Mouse (Mus musculus) MEL (cell line): Measurements from ENCODE around the gene Camta1. TPM values are rescaled to one million over a fixed set of nuclear protein-coding genes. Genes with fewer than 3 reads are reported as not detected.
A peak's percentile ranks its signal among the peaks of the same experiment; 100 is the strongest.

Source experiments
- DNase-seq: peaks from one replicate; pipeline ENCODE4 v3.0.0; 2011; ENCODE audit warnings: low read depth, low spot score
- H3K27ac ChIP-seq: 2 replicates; pipeline ENCODE4 v1.5.1; 2012; ENCODE audit warnings: low read depth, mild to moderate bottlenecking, control low read depth, low read length, moderate library complexity; ENCODE audit not compliant: control insufficient read depth
- H3K27me3 ChIP-seq, 2 experiments: fragments of 150-350 bp in 1 of 2; sonication (generic) in 1 of 2; 2 replicates each; pipeline ENCODE4 v1.6.1; 2012; ENCODE audit warnings: low read length in 2 of 2, mild to moderate bottlenecking in 2 of 2, improper control_type of control experiment in 1 of 2, moderate library complexity in 1 of 2; ENCODE audit not compliant: insufficient read depth in 2 of 2, control insufficient read depth in 1 of 2
- H3K36me3 ChIP-seq, 2 experiments: 2 replicates each; pipeline ENCODE4 v1.6.1; 2012 to 2014; ENCODE audit warnings: low read length in 2 of 2, improper control_type of control experiment in 1 of 2, inconsistent platforms in 1 of 2, mild to moderate bottlenecking in 1 of 2; ENCODE audit not compliant: insufficient read depth in 2 of 2, control insufficient read depth in 1 of 2
- H3K4me1 ChIP-seq, 2 experiments: fragments of 150-350 bp in 1 of 2; sonication (generic) in 1 of 2; 2 replicates each; pipeline ENCODE4 v1.6.1; 2012; ENCODE audit warnings: low read length in 2 of 2, improper control_type of control experiment in 1 of 2, mild to moderate bottlenecking in 1 of 2; ENCODE audit not compliant: insufficient read depth in 2 of 2, control insufficient read depth in 1 of 2
- H3K4me3 ChIP-seq, 2 experiments: fragments of 150-350 bp in 1 of 2; sonication (generic) in 1 of 2; 2 replicates each; pipeline ENCODE4 v1.5.1; 2012; ENCODE audit warnings: low read depth in 2 of 2, low read length in 2 of 2, mild to moderate bottlenecking in 2 of 2, moderate library complexity in 2 of 2, control low read depth in 1 of 2, improper control_type of control experiment in 1 of 2; ENCODE audit not compliant: control insufficient read depth in 1 of 2, insufficient read depth in 1 of 2
- H3K79me2 ChIP-seq: 2 replicates; pipeline ENCODE4 v1.6.1; 2012; ENCODE audit warnings: mild to moderate bottlenecking, low read length, moderate library complexity; ENCODE audit not compliant: control insufficient read depth, poor library complexity, insufficient read depth
- H3K9ac ChIP-seq: 2 replicates; pipeline ENCODE4 v1.6.1; 2012; ENCODE audit warnings: low read depth, mild to moderate bottlenecking, control low read depth, low read length, moderate library complexity; ENCODE audit not compliant: control insufficient read depth, poor library complexity, severe bottlenecking
- H3K9me3 ChIP-seq: fragments of 150-350 bp; sonication (generic); replicated peaks from 2 replicates; pipeline ENCODE4 v1.6.1; 2012; ENCODE audit warnings: mild to moderate bottlenecking, low read length, improper control_type of control experiment, moderate library complexity; ENCODE audit not compliant: insufficient read depth
- CTCF ChIP-seq, 3 experiments: IDR thresholded peaks in 2 of 3; conservative IDR thresholded peaks in 1 of 3; 2 replicates each; pipeline ENCODE4 v1.5.1; 2011 to 2012; ENCODE audit warnings: low read length in 3 of 3, low read depth in 2 of 3, mild to moderate bottlenecking in 2 of 3, improper control_type of control experiment in 1 of 3, inconsistent platforms in 1 of 3, mixed read lengths in 1 of 3, moderate library complexity in 1 of 3; ENCODE audit not compliant: control insufficient read depth in 1 of 3, insufficient read depth in 1 of 3, poor library complexity in 1 of 3, severe bottlenecking in 1 of 3
- EP300 ChIP-seq, 2 experiments: IDR thresholded peaks; 2 replicates each; pipeline ENCODE4 v1.6.1; 2011; ENCODE audit warnings: improper control_type of control experiment in 2 of 2, low read length in 2 of 2, low read depth in 1 of 2, mild to moderate bottlenecking in 1 of 2
- ETS1 ChIP-seq: IDR thresholded peaks from 2 replicates; pipeline ENCODE4 v1.6.1; 2012; ENCODE audit warnings: low read depth, mild to moderate bottlenecking, inconsistent platforms, low read length, improper control_type of control experiment, moderate library complexity
- GATA1 ChIP-seq: IDR thresholded peaks from 2 replicates; pipeline ENCODE4 v1.6.1; 2011; ENCODE audit warnings: low read depth, low read length, improper control_type of control experiment
- JUND ChIP-seq: IDR thresholded peaks from 2 replicates; pipeline ENCODE4 v1.6.1; 2011; ENCODE audit warnings: low read depth, mild to moderate bottlenecking, improper control_type of control experiment, low read length
- MAX ChIP-seq: IDR thresholded peaks from 2 replicates; pipeline ENCODE4 v1.6.1; 2011; ENCODE audit warnings: low read length, improper control_type of control experiment
- NELFE ChIP-seq: IDR thresholded peaks from 2 replicates; pipeline ENCODE4 v1.6.1; 2011; ENCODE audit warnings: low read depth, low read length, improper control_type of control experiment
- NRF1 ChIP-seq: IDR thresholded peaks from 2 replicates; pipeline ENCODE4 v1.6.1; 2014; ENCODE audit warnings: low read depth, mild to moderate bottlenecking, inconsistent platforms, low read length, improper control_type of control experiment, moderate library complexity; ENCODE audit not compliant: poor library complexity, insufficient read depth, severe bottlenecking
- POLR2A ChIP-seq, 2 experiments: IDR thresholded peaks; 2 replicates each; pipeline ENCODE4 v1.6.1; 2011 to 2012; ENCODE audit warnings: low read length in 2 of 2, mild to moderate bottlenecking in 2 of 2, control low read depth in 1 of 2, improper control_type of control experiment in 1 of 2, low read depth in 1 of 2, moderate library complexity in 1 of 2; ENCODE audit not compliant: control insufficient read depth in 1 of 2, insufficient read depth in 1 of 2, poor library complexity in 1 of 2
- POLR2AphosphoS2 ChIP-seq: IDR thresholded peaks from 2 replicates; pipeline ENCODE4 v1.6.1; 2011; ENCODE audit warnings: low read length, improper control_type of control experiment
- POLR2AphosphoS5 ChIP-seq: IDR thresholded peaks from 2 replicates; pipeline ENCODE4 v1.6.1; 2012; ENCODE audit warnings: low read depth, borderline replicate concordance, mild to moderate bottlenecking, inconsistent platforms, low read length, moderate library complexity, mixed read lengths
- RAD21 ChIP-seq: IDR thresholded peaks from 2 replicates; pipeline ENCODE4 v1.6.1; 2011; ENCODE audit warnings: mild to moderate bottlenecking, low read depth, low read length, improper control_type of control experiment
- RCOR1 ChIP-seq: IDR thresholded peaks from 2 replicates; pipeline ENCODE4 v1.6.1; 2012; ENCODE audit warnings: low read depth, mild to moderate bottlenecking, inconsistent platforms, low read length, improper control_type of control experiment
- SIN3A ChIP-seq: IDR thresholded peaks from 2 replicates; pipeline ENCODE4 v1.6.1; 2012; ENCODE audit warnings: low read length, improper control_type of control experiment, inconsistent platforms
- SMC3 ChIP-seq: IDR thresholded peaks from 2 replicates; pipeline ENCODE4 v1.6.1; 2011; ENCODE audit warnings: low read depth, low read length, improper control_type of control experiment
- TAL1 ChIP-seq: IDR thresholded peaks from 2 replicates; pipeline ENCODE4 v1.6.1; 2012; ENCODE audit warnings: mild to moderate bottlenecking, inconsistent platforms, low read length, moderate library complexity, mixed read lengths
- USF2 ChIP-seq, 2 experiments: IDR thresholded peaks; 2 replicates each; pipeline ENCODE4 v1.6.1; 2011 to 2012; ENCODE audit warnings: improper control_type of control experiment in 2 of 2, low read length in 2 of 2, borderline replicate concordance in 1 of 2, inconsistent platforms in 1 of 2, low read depth in 1 of 2, mild to moderate bottlenecking in 1 of 2; ENCODE audit not compliant: insufficient read depth in 1 of 2
- polyA plus RNA-seq, 2 experiments: library from polyadenylated mRNA; stranded (reverse) in 1 of 2; unstranded in 1 of 2; fragments of >175 nt in 1 of 2; fragments of >200 nt in 1 of 2; gene quantifications; 2 replicates each; pipeline versions ENCODE4 v1.2.1 to v1.2.4; 2012; ENCODE audit warnings: low replicate concordance in 2 of 2, low read depth in 1 of 2; ENCODE audit not compliant: insufficient read length in 2 of 2, insufficient read depth in 1 of 2, missing spikeins in 1 of 2
- total RNA-seq: library from RNA; depleted of rRNA; stranded (reverse); fragments of 300-350 nt; gene quantifications from 2 replicates; pipeline ENCODE4 v1.2.3, GENCODE M21; 2012

Gene Camta1
- total and polyA plus RNA-seq, 3 experiments, result 28.2 to 87.5 TPM; not detected in 1

DNA sequence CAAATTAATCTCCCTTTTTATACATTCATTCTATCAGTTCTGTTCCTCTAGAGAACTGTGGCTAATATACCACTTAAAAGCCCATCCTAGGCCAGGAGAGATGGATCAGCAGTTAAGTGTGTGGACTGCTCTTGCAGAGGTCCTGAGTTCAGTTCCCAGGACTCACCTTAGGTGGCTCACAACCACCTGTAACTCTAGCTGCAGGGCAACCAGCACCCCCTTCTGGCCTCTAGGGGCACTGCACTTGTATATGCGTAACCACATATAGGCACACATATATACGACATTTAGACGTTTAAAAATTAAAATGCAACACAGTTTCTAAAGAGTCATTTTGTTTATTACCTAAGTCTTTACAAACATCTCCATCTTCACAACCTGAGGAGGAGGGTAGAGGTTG is 167.6 kb downstream of the Camta1 start:
- H3K79me2 ChIP-seq, result no peaks in the 10 kb centered on the region
- H3K4me3 ChIP-seq, result no peak overlapping the region
- no peaks in the 10 kb centered on the region for H3K27me3 ChIP-seq
- no peak overlapping the region for H3K27ac ChIP-seq
- no peaks in the 10 kb centered on the region for H3K9me3 ChIP-seq
- H3K9ac ChIP-seq, result no peak overlapping the region
- no peaks in the 10 kb centered on the region for H3K36me3 ChIP-seq
- peak; percentile 24; the same call in 1 of the 2 replicates for TF ChIP-seq SMC3
- TF ChIP-seq TAL1, result no peak
- TF ChIP-seq NRF1, result no peak
- peak; percentile 21 for TF ChIP-seq RAD21
- peak; percentile 50 to 54 (median 53); a peak in 5 of 6 replicates for TF ChIP-seq CTCF (IDR thresholded peaks at IDR 0.05 in 2 of 3, conservative IDR thresholded peaks at IDR 0.05 in 1 of 3; ENCODE audit: control insufficient read depth in 1 of 3, insufficient read depth in 1 of 3, low read depth in 2 of 3, low read length in 3 of 3, poor library complexity in 1 of 3, severe bottlenecking in 1 of 3)
- TF ChIP-seq, all 39 proteins: peak for 3
- H3K4me1 ChIP-seq, result no peaks in the 10 kb centered on the region
- DNase-seq, result peak; percentile 15

GRCm38 (mm10) chr4:151690041-151690440 is 171.6 kb downstream of the Camta1 start:
- no peak for TF ChIP-seq JUND
- no peak for TF ChIP-seq POLR2AphosphoS2
- TF ChIP-seq RCOR1, result no peak
- TF ChIP-seq GATA1, result no peak
- TF ChIP-seq POLR2AphosphoS5, result no peak
- TF ChIP-seq TAL1, result no peak
- TF ChIP-seq ETS1, result no peak
- TF ChIP-seq SIN3A, result no peak
- TF ChIP-seq NRF1, result no peak
- no peak for TF ChIP-seq CTCF (IDR thresholded peaks at IDR 0.05 in 2 of 3, conservative IDR thresholded peaks at IDR 0.05 in 1 of 3; ENCODE audit: control insufficient read depth in 1 of 3, insufficient read depth in 1 of 3, low read depth in 2 of 3, low read length in 3 of 3, poor library complexity in 1 of 3, severe bottlenecking in 1 of 3)
- no peak for TF ChIP-seq USF2 (IDR thresholded peaks at IDR 0.05; ENCODE audit: borderline replicate concordance in 1 of 2, insufficient read depth in 1 of 2, low read depth in 1 of 2, low read length in 2 of 2)
- TF ChIP-seq POLR2A (IDR thresholded peaks at IDR 0.05; ENCODE audit: control insufficient read depth in 1 of 2, insufficient read depth in 1 of 2, low read depth in 1 of 2, low read length in 2 of 2, poor library complexity in 1 of 2), result no peak
- TF ChIP-seq EP300 (IDR thresholded peaks at IDR 0.05; ENCODE audit: low read depth in 1 of 2, low read length in 2 of 2), result no peak
- TF ChIP-seq NELFE, result no peak
- TF ChIP-seq MAX, result no peak
- no peak for TF ChIP-seq RAD21

More at GRCm38 (mm10) chr4:151690041-151690440, 171.6 kb downstream of the Camta1 start:
- no peaks in the 10 kb centered on the region for H3K9me3 ChIP-seq
- H3K4me3 ChIP-seq, result no peak overlapping the region
- no peak overlapping the region for H3K9ac ChIP-seq
- no peaks in the 10 kb centered on the region for H3K4me1 ChIP-seq
- no peak overlapping the region for H3K27ac ChIP-seq
- no peaks in the 10 kb centered on the region for H3K36me3 ChIP-seq
- no peaks in the 10 kb centered on the region for H3K79me2 ChIP-seq
- no peaks in the 10 kb centered on the region for H3K27me3 ChIP-seq
- DNase-seq, result no peak
